Mouse (Mus musculus) telencephalon, adult 2 months (tissue): Measurements from ENCODE around the gene Mthfsd.

Experiments
- DNase-seq: peaks from one replicate; pipeline ENCODE4 v3.0.0-alpha.2; 2011; ENCODE audit warnings: low read depth, low spot score

Gene Mthfsd

GRCm38 (mm10) chr8:121073174-121074107 is 34.8 kb downstream of the Mthfsd start:
- DNase-seq = no peak

DNA sequence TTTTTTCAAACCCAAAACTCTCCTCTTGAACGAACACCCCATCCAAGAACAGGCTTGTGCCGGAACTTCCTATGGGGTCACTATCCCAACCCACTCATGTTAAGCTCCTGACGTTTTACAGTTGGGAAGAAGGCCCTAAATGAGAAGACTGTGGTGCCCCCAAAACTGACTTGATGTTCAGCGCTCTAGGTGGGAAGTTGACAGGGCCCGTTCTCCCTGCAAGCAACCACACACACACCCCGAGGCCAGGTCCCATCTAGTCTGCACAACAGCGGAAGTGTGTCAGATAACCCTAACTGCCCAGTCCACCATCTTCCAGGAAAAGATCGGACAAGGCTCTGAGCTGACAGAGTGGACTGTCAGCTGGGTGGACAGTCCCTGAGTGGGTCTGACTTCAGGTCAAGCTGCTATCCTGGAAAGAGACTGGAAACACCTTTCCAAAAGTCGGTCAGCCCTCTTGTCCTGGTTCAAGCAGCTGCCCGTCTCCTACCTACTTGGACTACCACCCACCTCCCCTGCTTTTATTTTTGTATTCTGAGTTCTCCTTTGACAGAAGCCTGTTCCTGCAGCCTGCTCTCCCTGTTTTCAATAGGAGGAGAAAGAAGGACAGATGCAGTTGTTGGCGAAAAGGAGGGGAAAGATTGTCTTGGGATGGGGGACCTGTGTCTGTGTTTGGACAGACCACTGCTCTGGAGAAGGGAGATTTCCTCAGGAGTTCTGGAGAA is 35.6 kb downstream of the Mthfsd start:
- no peak for DNase-seq

- DNase-seq = no peak
Observed at GRCm38 (mm10) chr8:121071454-121071853, 36.7 kb downstream of the Mthfsd start.

DNA sequence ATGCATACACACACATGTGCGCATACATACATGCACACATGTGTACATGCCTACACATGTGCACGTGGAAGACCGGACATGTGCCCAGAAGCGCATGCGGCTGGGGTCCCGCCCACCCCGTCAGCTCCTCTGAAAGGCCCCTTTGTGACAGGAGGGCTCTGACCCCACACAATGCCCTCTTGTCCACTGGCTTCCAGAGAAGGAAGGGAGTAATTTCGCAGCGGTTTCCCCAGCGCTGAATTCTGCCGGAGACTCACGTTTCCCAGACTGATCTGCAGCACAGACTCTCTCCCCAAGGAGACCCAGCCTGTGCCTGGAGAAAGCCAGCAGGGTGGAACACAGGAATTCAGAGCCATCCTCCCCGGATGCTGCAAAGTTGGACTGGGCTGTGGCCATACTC is 44.5 kb downstream of the Mthfsd start:
- no peak for DNase-seq

GRCm38 (mm10) chr8:121062521-121062920 is 45.7 kb downstream of the Mthfsd start:
- no peak for DNase-seq

- peak; percentile 45 for DNase-seq
Observed at GRCm38 (mm10) chr8:121059098-121059497, 49.1 kb downstream of the Mthfsd start.

GRCm38 (mm10) chr8:121058081-121058480 is 50.1 kb downstream of the Mthfsd start:
- DNase-seq = no peak

DNA sequence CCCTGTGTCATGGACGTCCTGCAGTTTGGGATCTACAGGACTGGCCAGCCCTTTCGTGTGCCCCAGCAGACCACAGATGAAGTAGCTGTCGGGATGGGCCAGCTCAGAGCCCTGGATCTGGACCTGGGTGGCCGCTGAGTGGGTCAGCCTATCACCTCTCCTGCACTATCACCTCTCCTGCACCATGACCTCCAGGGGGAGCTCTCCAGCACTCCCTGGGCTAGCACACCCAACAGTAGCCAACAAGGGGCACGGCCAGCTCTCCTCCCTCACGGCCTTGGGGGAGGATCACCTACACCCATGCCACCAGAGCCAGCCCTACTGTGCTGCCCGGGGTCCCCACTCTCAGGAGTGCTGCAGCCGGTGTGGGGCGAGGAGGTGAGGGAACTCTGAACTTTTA is 60.8 kb downstream of the Mthfsd start:
- no peak for DNase-seq

- no peak for DNase-seq
Observed at GRCm38 (mm10) chr8:121043719-121044440, 64.3 kb downstream of the Mthfsd start.
